ENCODE assay signal across 8 mouse cellular contexts in genomic region chr2:132282453-132283174, GRCm38 (mm10). TPM values are rescaled to one million over a fixed set of nuclear protein-coding genes. Genes with fewer than 3 reads are reported as not detected.
A peak's percentile ranks its signal among the peaks of the same experiment; 100 is the strongest.
DNase-seq lines count a peak whose midpoint lies in the region; ATAC-seq lines count a peak whose summit lies in the region.

No protein-coding gene starts in this region.

- peak; percentile 38 for DNase-seq in forebrain, embryonic 14.5 days (ENCODE audit: low spot score)
- no peak for DNase-seq in limb, embryonic 11.5 days (ENCODE audit: low spot score)
- DNase-seq in adrenal gland, postnatal 36 days = no peak
- no peak for DNase-seq in spleen, postnatal 4 days (ENCODE audit: low spot score in 2 of 2)
- DNase-seq in yolk sac, embryonic 10.5 days (ENCODE audit: low spot score) = no peak

- H3K9me3 ChIP-seq in megakaryocyte, embryonic 14.5 days = no peaks in the 10 kb centered on the region
- no peaks in the 10 kb centered on the region for H3K9me3 ChIP-seq in forebrain, embryonic 14.5 days (replicated peaks; ENCODE audit: control insufficient read depth, low read length)
- H3K9me3 ChIP-seq in limb, embryonic 11.5 days (ENCODE audit: control insufficient read depth, low read length) = no peaks in the 10 kb centered on the region
- H3K9me3 ChIP-seq in stomach, embryonic 14.5 days (ENCODE audit: control insufficient read depth, low read depth, low read length) = no peaks in the 10 kb centered on the region

- H3K36me3 ChIP-seq in megakaryocyte, embryonic 14.5 days (replicated peaks; ENCODE audit: low read length) = peaks cover 74% of the 10 kb centered on the region
- H3K36me3 ChIP-seq in forebrain, embryonic 14.5 days (ENCODE audit: control insufficient read depth, insufficient read depth, low read length) = no peaks in the 10 kb centered on the region
- no peaks in the 10 kb centered on the region for H3K36me3 ChIP-seq in limb, embryonic 11.5 days (ENCODE audit: control insufficient read depth, insufficient read depth, low read length)
- H3K36me3 ChIP-seq in stomach, embryonic 14.5 days (ENCODE audit: control insufficient read depth, insufficient read depth, low read length) = no peaks in the 10 kb centered on the region

- ATAC-seq in megakaryocyte, adult 5-6 weeks (ENCODE audit: poor library complexity, severe bottlenecking) = no peak
- ATAC-seq in forebrain, embryonic 14.5 days = peak; percentile 51
- ATAC-seq in limb, embryonic 11.5 days (ENCODE audit: insufficient number of reproducible peaks, low FRiP score, low TSS enrichment, low read depth) = 0 out of 2 replicates have a peak, but pooled peaks have one; percentile 33
- ATAC-seq in stomach, embryonic 14.5 days (ENCODE audit: insufficient number of reproducible peaks, insufficient read depth, low FRiP score, low read depth) = peak; percentile 53

- H3K27me3 ChIP-seq in megakaryocyte, embryonic 14.5 days (replicated peaks) = no peaks in the 10 kb centered on the region
- H3K27me3 ChIP-seq in forebrain, embryonic 14.5 days (replicated peaks; ENCODE audit: control insufficient read depth, insufficient read depth, low read length) = no peaks in the 10 kb centered on the region
- H3K27me3 ChIP-seq in limb, embryonic 11.5 days (ENCODE audit: control insufficient read depth, insufficient read depth, low read length) = no peaks in the 10 kb centered on the region
- H3K27me3 ChIP-seq in stomach, embryonic 14.5 days (ENCODE audit: control insufficient read depth, insufficient read depth, low read length) = no peaks in the 10 kb centered on the region

- peaks cover 93% of the 10 kb centered on the region for H3K4me1 ChIP-seq in megakaryocyte, embryonic 14.5 days
- peaks cover 21% of the 10 kb centered on the region for H3K4me1 ChIP-seq in forebrain, embryonic 14.5 days (ENCODE audit: control insufficient read depth, insufficient read depth, low read length)
- peaks cover 10% of the 10 kb centered on the region for H3K4me1 ChIP-seq in limb, embryonic 11.5 days (ENCODE audit: control insufficient read depth, insufficient read depth, low read length)
- H3K4me1 ChIP-seq in stomach, embryonic 14.5 days (ENCODE audit: control insufficient read depth, insufficient read depth, low read length) = peaks cover 32% of the 10 kb centered on the region

- peak overlapping the region; percentile 16; the same call in 1 of the 2 replicates for H3K4me2 ChIP-seq in forebrain, embryonic 14.5 days (ENCODE audit: low read length)
- H3K4me2 ChIP-seq in limb, embryonic 11.5 days (ENCODE audit: low read depth, severe bottlenecking) = no peak overlapping the region
- 0 out of 2 replicates have a peak overlapping the region, but pooled peaks have one; percentile 7 for H3K4me2 ChIP-seq in stomach, embryonic 14.5 days (replicated peaks; ENCODE audit: low read depth, low read length)

- peak overlapping the region; percentile 70 for H3K27ac ChIP-seq in forebrain, embryonic 14.5 days (ENCODE audit: low read depth, low read length)
- H3K27ac ChIP-seq in limb, embryonic 11.5 days (replicated peaks; ENCODE audit: low read depth, low read length) = no peak overlapping the region
- H3K27ac ChIP-seq in stomach, embryonic 14.5 days (ENCODE audit: low read length) = peak overlapping the region; percentile 82

- H3K9ac ChIP-seq in forebrain, embryonic 14.5 days (ENCODE audit: low read length) = no peak overlapping the region
- H3K9ac ChIP-seq in limb, embryonic 11.5 days (ENCODE audit: low read length) = no peak overlapping the region
- no peak overlapping the region for H3K9ac ChIP-seq in stomach, embryonic 14.5 days (replicated peaks; ENCODE audit: low read depth, low read length)

- peak overlapping the region; percentile 76 for H3K4me3 ChIP-seq in megakaryocyte, embryonic 14.5 days (replicated peaks)
- H3K4me3 ChIP-seq in forebrain, embryonic 14.5 days (ENCODE audit: low read depth, low read length) = no peak overlapping the region
- H3K4me3 ChIP-seq in limb, embryonic 11.5 days (ENCODE audit: low read depth, low read length) = no peak overlapping the region
- H3K4me3 ChIP-seq in stomach, embryonic 14.5 days (ENCODE audit: low read depth, low read length) = no peak overlapping the region

- 4% methylated on average over 12 of the region's 12 CpGs for WGBS in forebrain, embryonic 14.5 days
- WGBS in limb, embryonic 11.5 days = 45% methylated on average over 12 of the region's 12 CpGs
- 28% methylated on average over 12 of the region's 12 CpGs for WGBS in stomach, embryonic 14.5 days

RNA-seq across cellular contexts. Expression of gene Cds2, which starts 19.7 kb away (rescaled TPM):
- polyA plus RNA-seq in megakaryocyte, embryonic 14.5 days (2012; ENCODE audit: insufficient read depth, low replicate concordance) = 13.8 and 21.9 TPM in 2 replicates
- total RNA-seq in megakaryocyte, adult 5-6 weeks (2015) = 17.9 and 32.0 TPM in 2 replicates
- 24.4 and 26.3 TPM in 2 replicates for total RNA-seq in megakaryocyte, adult 5-6 weeks (2017)
- polyA plus RNA-seq in forebrain, embryonic 14.5 days (2014; fragmentation: Nextera tagmentation; extraction: Ambion mirVana) = 23.2 and 29.3 TPM in 2 replicates
- 27.3 and 27.4 TPM in 2 replicates for polyA plus RNA-seq in limb, embryonic 11.5 days (2014; fragmentation: Nextera tagmentation; extraction: Ambion mirVana)
- polyA plus RNA-seq in stomach, embryonic 14.5 days (2014; fragmentation: Nextera tagmentation; extraction: Ambion mirVana) = 20.8 and 24.2 TPM in 2 replicates
- 10 to 100 TPM; 71.2 to 73.3 TPM for total RNA-seq in adrenal gland, postnatal 36 days (2021)

RNA-seq across cellular contexts. Expression of gene Pcna, which starts 29.5 kb away (rescaled TPM):
- polyA plus RNA-seq in megakaryocyte, embryonic 14.5 days (2012; ENCODE audit: insufficient read depth, low replicate concordance) = 6.9 and 19.1 TPM in 2 replicates
- 619 and 646 TPM in 2 replicates for total RNA-seq in megakaryocyte, adult 5-6 weeks (2015)
- total RNA-seq in megakaryocyte, adult 5-6 weeks (2017) = 482 and 494 TPM in 2 replicates
- 217 and 258 TPM in 2 replicates for polyA plus RNA-seq in forebrain, embryonic 14.5 days (2014; fragmentation: Nextera tagmentation; extraction: Ambion mirVana)
- 409 and 410 TPM in 2 replicates for polyA plus RNA-seq in limb, embryonic 11.5 days (2014; fragmentation: Nextera tagmentation; extraction: Ambion mirVana)
- 278 and 280 TPM in 2 replicates for polyA plus RNA-seq in stomach, embryonic 14.5 days (2014; fragmentation: Nextera tagmentation; extraction: Ambion mirVana)
- total RNA-seq in adrenal gland, postnatal 36 days (2021) = 100 to 1,000 TPM in 1 of 2 experiments, 10 to 100 TPM in 1; 96.5 to 111 TPM

RNA-seq across cellular contexts. Expression of gene Tmem230, which starts 35.0 kb away (rescaled TPM):
- polyA plus RNA-seq in megakaryocyte, embryonic 14.5 days (2012; ENCODE audit: insufficient read depth, low replicate concordance) = 23.1 and 24.3 TPM in 2 replicates
- total RNA-seq in megakaryocyte, adult 5-6 weeks (2015) = 44.3 and 52.5 TPM in 2 replicates
- total RNA-seq in megakaryocyte, adult 5-6 weeks (2017) = 18.4 and 18.8 TPM in 2 replicates
- polyA plus RNA-seq in forebrain, embryonic 14.5 days (2014; fragmentation: Nextera tagmentation; extraction: Ambion mirVana) = 51.3 and 53.6 TPM in 2 replicates
- polyA plus RNA-seq in limb, embryonic 11.5 days (2014; fragmentation: Nextera tagmentation; extraction: Ambion mirVana) = 49.0 and 54.2 TPM in 2 replicates
- 40.8 and 44.7 TPM in 2 replicates for polyA plus RNA-seq in stomach, embryonic 14.5 days (2014; fragmentation: Nextera tagmentation; extraction: Ambion mirVana)
- 10 to 100 TPM; 42.7 to 48.1 TPM for total RNA-seq in adrenal gland, postnatal 36 days (2021)

Comparison
In these comparisons a context has a peak if more than half of its experiments do, and no peak if none do; other contexts are left out.
1. RNA of gene Pcna, which starts 29.5 kb away (polyA plus RNA-seq): 409 to 410 TPM in limb, embryonic 11.5 days, 278 to 280 TPM in stomach, embryonic 14.5 days and 217 to 258 TPM in forebrain, embryonic 14.5 days; 6.9 to 19.1 TPM in megakaryocyte, embryonic 14.5 days; every median in the first group is over 10 times any median in the second.